Mouse (Mus musculus) B cell, adult 2 months (primary cell): Measurements from ENCODE around the gene Flnb.

Experiments
- DNase-seq, 2 experiments: peaks; one replicate each; pipeline ENCODE4 v3.0.0; 2022

Gene Flnb

GRCm38 (mm10) chr14:7901484-7902240, 83.9 kb downstream of the Flnb start:
- no peak for DNase-seq

- no peak for DNase-seq
These were observed 89.3 kb downstream of the Flnb start for GRCm38 (mm10) chr14:7907058-7907457.

GRCm38 (mm10) chr14:7909472-7909871, 91.7 kb downstream of the Flnb start:
- DNase-seq = no peak

GRCm38 (mm10) chr14:7913842-7914241, 96.1 kb downstream of the Flnb start:
- peak; percentile 38 to 44 for DNase-seq

- DNase-seq = no peak
These were observed 96.7 kb downstream of the Flnb start for GRCm38 (mm10) chr14:7914461-7914860.

- DNase-seq = no peak
These were observed 100.6 kb downstream of the Flnb start for GRCm38 (mm10) chr14:7918150-7918991.

- DNase-seq = no peak
These were observed 101.6 kb downstream of the Flnb start for GRCm38 (mm10) chr14:7919309-7919708.

GRCm38 (mm10) chr14:7919921-7920320, 102.2 kb downstream of the Flnb start:
- DNase-seq = no peak

- no peak for DNase-seq
These were observed 103.7 kb downstream of the Flnb start for GRCm38 (mm10) chr14:7921459-7921858.

GRCm38 (mm10) chr14:7923635-7924034, 105.9 kb downstream of the Flnb start:
- DNase-seq = no peak

GRCm38 (mm10) chr14:7928362-7928761, 110.6 kb downstream of the Flnb start:
- no peak for DNase-seq

- no peak for DNase-seq
These were observed 111.3 kb downstream of the Flnb start for GRCm38 (mm10) chr14:7929029-7929428.

GRCm38 (mm10) chr14:7932151-7932550, 114.4 kb downstream of the Flnb start:
- no peak for DNase-seq

GRCm38 (mm10) chr14:7934166-7934565, 116.4 kb downstream of the Flnb start:
- no peak for DNase-seq

- no peak for DNase-seq
These were observed 119.4 kb downstream of the Flnb start for GRCm38 (mm10) chr14:7937052-7937630.

- DNase-seq = no peak
These were observed 121.3 kb downstream of the Flnb start for GRCm38 (mm10) chr14:7938809-7939784.

GRCm38 (mm10) chr14:7941413-7941812, 123.7 kb downstream of the Flnb start:
- DNase-seq = no peak

- DNase-seq = no peak
These were observed 125.5 kb downstream of the Flnb start for GRCm38 (mm10) chr14:7943101-7943800.

- no peak for DNase-seq
These were observed 126.0 kb downstream of the Flnb start for GRCm38 (mm10) chr14:7943801-7944135.

GRCm38 (mm10) chr14:7944349-7945039, 126.7 kb downstream of the Flnb start:
- peak; percentile 17 for DNase-seq

- no peak for DNase-seq
These were observed 127.5 kb downstream of the Flnb start for GRCm38 (mm10) chr14:7945261-7945660.
